Mouse (Mus musculus) midbrain, embryonic 14.5 days (tissue): Measurements from ENCODE around the gene Efhd1. TPM values are rescaled to one million over a fixed set of nuclear protein-coding genes. Genes with fewer than 3 reads are reported as not detected.

Experiments
- ATAC-seq: fragments of 200-750 bp; cut with Nextera tagmentation; 2 replicates; pipeline ENCODE4 v1.8.0; 2017; ENCODE audit warnings: moderate number of reproducible peaks, moderate library complexity; ENCODE audit not compliant: low FRiP score, low TSS enrichment
- DNase-seq: peaks from one replicate; pipeline ENCODE4 v3.0.0-alpha.2; 2015
- H3K27ac ChIP-seq: fragments of 300-500 bp; sonication (generic); replicated peaks from 2 replicates; pipeline ENCODE4 v1.5.1; 2014; ENCODE audit warnings: mild to moderate bottlenecking, low read depth, low read length, moderate library complexity
- H3K27me3 ChIP-seq: fragments of 300-500 bp; sonication (generic); 2 replicates; pipeline ENCODE4 v1.6.1; 2014; ENCODE audit warnings: low read length, control low read depth, mixed read lengths; ENCODE audit not compliant: control insufficient read depth, insufficient read depth
- H3K36me3 ChIP-seq: fragments of 300-500 bp; sonication (generic); 2 replicates; pipeline ENCODE4 v1.6.1; 2014; ENCODE audit warnings: low read length, control low read depth; ENCODE audit not compliant: control insufficient read depth, insufficient read depth
- H3K4me1 ChIP-seq: fragments of 300-500 bp; sonication (generic); 2 replicates; pipeline ENCODE4 v1.6.1; 2014; ENCODE audit warnings: mild to moderate bottlenecking, antibody characterized with exemption, low read length, control low read depth; ENCODE audit not compliant: control insufficient read depth, insufficient read depth
- H3K4me2 ChIP-seq: fragments of 300-500 bp; sonication (generic); 2 replicates; pipeline ENCODE4 v1.6.1; 2014; ENCODE audit warnings: mild to moderate bottlenecking, low read length, moderate library complexity
- H3K4me3 ChIP-seq: fragments of 300-500 bp; sonication (generic); replicated peaks from 2 replicates; pipeline ENCODE4 v1.5.1; 2014; ENCODE audit warnings: low read depth, low read length
- H3K9ac ChIP-seq: fragments of 300-500 bp; sonication (generic); replicated peaks from 2 replicates; pipeline ENCODE4 v1.6.1; 2014; ENCODE audit warnings: mild to moderate bottlenecking, low read length, moderate library complexity
- H3K9me3 ChIP-seq: fragments of 300-500 bp; sonication (generic); 2 replicates; pipeline ENCODE4 v1.6.1; 2016; ENCODE audit warnings: low read length, control low read depth, mixed read lengths; ENCODE audit not compliant: control insufficient read depth
- WGBS: fragments of 180-500 bp; shearing (Covaris S2); extraction: QIAGEN DNeasy Blood & Tissue Kit; methylation state at CpG from one replicate; pipeline ENCODE4 v1.1.7; 2014; 5-methylcytosine and 5-hydroxymethylcytosine counted together
- polyA plus RNA-seq: library from polyadenylated mRNA; unstranded; fragments of >200 nt; fragmentation: Nextera tagmentation; extraction: Ambion mirVana; gene quantifications from 2 replicates; pipeline ENCODE4 v1.2.1, GENCODE M21; 2014

Efhd1 gene
- polyA plus RNA-seq, 1 experiment from 2014 or later, result 1.9 TPM

GRCm38 (mm10) chr1:87291416-87291815 lies 27.3 kb downstream of the Efhd1 start:
- no peak overlapping the region for H3K4me2 ChIP-seq
- H3K27me3 ChIP-seq, result no peaks in the 10 kb centered on the region
- no peaks in the 10 kb centered on the region for H3K9me3 ChIP-seq
- WGBS, result 63% methylated on average over 8 of the region's 8 CpGs
- H3K4me1 ChIP-seq, result no peaks in the 10 kb centered on the region
- H3K4me3 ChIP-seq, result no peak overlapping the region
- no peak overlapping the region for H3K9ac ChIP-seq
- H3K27ac ChIP-seq, result no peak overlapping the region
- ATAC-seq, result no peak
- no peaks in the 10 kb centered on the region for H3K36me3 ChIP-seq
- no peak for DNase-seq

- Histone ChIP-seq H3K9ac (no peak overlapping the region), H3K4me2 (no peak overlapping the region), H3K4me1 (no peaks in the 10 kb centered on the region), H3K4me3 (no peak overlapping the region), H3K9me3 (no peaks in the 10 kb centered on the region), H3K36me3 (no peaks in the 10 kb centered on the region), H3K27me3 (no peaks in the 10 kb centered on the region), H3K27ac (no peak overlapping the region)
- ATAC-seq, result no peak
- 67% methylated on average over 15 of the region's 15 CpGs for WGBS
- peak; percentile 65 for DNase-seq
Observed at GRCm38 (mm10) chr1:87292420-87293190, 28.4 kb downstream of the Efhd1 start.

GRCm38 (mm10) chr1:87294063-87294710 lies 30.0 kb downstream of the Efhd1 start:
- Histone ChIP-seq H3K27ac (no peak overlapping the region), H3K9me3 (no peaks in the 10 kb centered on the region), H3K36me3 (no peaks in the 10 kb centered on the region), H3K9ac (no peak overlapping the region), H3K27me3 (no peaks in the 10 kb centered on the region), H3K4me1 (no peaks in the 10 kb centered on the region), H3K4me2 (no peak overlapping the region), H3K4me3 (no peak overlapping the region)
- DNase-seq (no peak), ATAC-seq (no peak)
- 75% methylated on average over 4 of the region's 4 CpGs for WGBS

GRCm38 (mm10) chr1:87294951-87295350 lies 30.8 kb downstream of the Efhd1 start:
- H3K27me3 ChIP-seq, result no peaks in the 10 kb centered on the region
- no peak for DNase-seq
- no peak overlapping the region for H3K4me2 ChIP-seq
- no peaks in the 10 kb centered on the region for H3K36me3 ChIP-seq
- H3K27ac ChIP-seq, result no peak overlapping the region
- no peaks in the 10 kb centered on the region for H3K9me3 ChIP-seq
- H3K9ac ChIP-seq, result no peak overlapping the region
- no peak for ATAC-seq
- 75% methylated on average over 4 of the region's 4 CpGs for WGBS
- no peak overlapping the region for H3K4me3 ChIP-seq
- H3K4me1 ChIP-seq, result no peaks in the 10 kb centered on the region

GRCm38 (mm10) chr1:87297346-87297925 lies 33.3 kb downstream of the Efhd1 start:
- Histone ChIP-seq H3K36me3 (no peaks in the 10 kb centered on the region), H3K9me3 (no peaks in the 10 kb centered on the region), H3K4me3 (no peak overlapping the region), H3K27me3 (no peaks in the 10 kb centered on the region), H3K27ac (no peak overlapping the region), H3K9ac (no peak overlapping the region), H3K4me1 (no peaks in the 10 kb centered on the region), H3K4me2 (no peak overlapping the region)
- DNase-seq (no peak), ATAC-seq (no peak)
- 92% methylated on average over 10 of the region's 10 CpGs for WGBS

- no peaks in the 10 kb centered on the region for H3K27me3 ChIP-seq
- H3K9me3 ChIP-seq, result no peaks in the 10 kb centered on the region
- no peak overlapping the region for H3K4me2 ChIP-seq
- no peak for DNase-seq
- H3K36me3 ChIP-seq, result no peaks in the 10 kb centered on the region
- H3K4me3 ChIP-seq, result no peak overlapping the region
- H3K9ac ChIP-seq, result no peak overlapping the region
- no peak for ATAC-seq
- H3K4me1 ChIP-seq, result no peaks in the 10 kb centered on the region
- H3K27ac ChIP-seq, result no peak overlapping the region
- 82% methylated on average over 14 of the region's 14 CpGs for WGBS
Observed at GRCm38 (mm10) chr1:87300360-87301286, 36.5 kb downstream of the Efhd1 start.

GRCm38 (mm10) chr1:87301971-87302370 lies 37.8 kb downstream of the Efhd1 start:
- Histone ChIP-seq H3K4me1 (no peaks in the 10 kb centered on the region), H3K27ac (no peak overlapping the region), H3K4me2 (no peak overlapping the region), H3K9me3 (no peaks in the 10 kb centered on the region), H3K36me3 (no peaks in the 10 kb centered on the region), H3K9ac (no peak overlapping the region), H3K27me3 (no peaks in the 10 kb centered on the region), H3K4me3 (no peak overlapping the region)
- ATAC-seq (no peak), DNase-seq (no peak)
- WGBS, result 87% methylated on average over 2 of the region's 2 CpGs

- WGBS, result 91% methylated on average over 3 of the region's 3 CpGs
- H3K9ac ChIP-seq, result no peak overlapping the region
- no peaks in the 10 kb centered on the region for H3K9me3 ChIP-seq
- DNase-seq, result no peak
- H3K4me2 ChIP-seq, result no peak overlapping the region
- no peak for ATAC-seq
- H3K36me3 ChIP-seq, result no peaks in the 10 kb centered on the region
- no peaks in the 10 kb centered on the region for H3K4me1 ChIP-seq
- no peak overlapping the region for H3K27ac ChIP-seq
- no peak overlapping the region for H3K4me3 ChIP-seq
- no peaks in the 10 kb centered on the region for H3K27me3 ChIP-seq
Observed at GRCm38 (mm10) chr1:87308952-87309351, 44.8 kb downstream of the Efhd1 start.
